Mouse (Mus musculus): ENCODE data around the gene Art4.

DNA sequence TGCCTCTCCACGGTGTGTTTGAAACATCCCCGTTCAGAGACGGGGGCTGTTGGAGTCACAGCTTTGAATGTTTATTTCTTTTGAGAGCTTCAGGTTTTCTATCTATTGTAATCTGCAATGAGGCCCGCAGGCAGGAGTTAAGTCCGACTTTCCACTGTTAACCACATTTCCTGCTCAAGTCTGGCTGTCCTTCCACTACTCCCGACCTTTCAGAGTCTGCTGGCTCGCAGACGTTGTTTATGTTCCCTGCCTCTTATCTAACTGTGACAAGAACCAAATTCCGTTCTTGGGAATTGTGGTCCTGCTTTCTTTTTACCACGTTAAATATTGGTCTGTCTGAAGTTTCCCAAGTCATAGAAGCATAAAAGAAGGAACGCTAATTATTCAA is 334 bp upstream of the Art4 start:
- TF ChIP-seq POLR2A (IDR thresholded peaks at IDR 0.05; ENCODE audit: insufficient read depth, low read depth, low read length) (peak; percentile 60), CTCF (IDR thresholded peaks at IDR 0.05) (no peak)

Data from heart, adult 2 months (tissue).